Mouse (Mus musculus) kidney, postnatal 36 days (tissue): ENCODE data around the gene Gatad2b.

Experiments used
- DNase-seq, 2 experiments: peaks; one replicate each; pipeline ENCODE4 v3.0.0; 2021 to 2022; ENCODE audit warnings: mixed read lengths in 2 of 2

Gatad2b gene

GRCm38 (mm10) chr3:90384851-90385375 is 91.9 kb downstream of the Gatad2b start:
- DNase-seq: no peak

- no peak for DNase-seq
Observed at GRCm38 (mm10) chr3:90386817-90387216, 93.8 kb downstream of the Gatad2b start.

GRCm38 (mm10) chr3:90387483-90387882 is 94.5 kb downstream of the Gatad2b start:
- peak; percentile 40 to 46 for DNase-seq

GRCm38 (mm10) chr3:90388192-90388591 is 95.2 kb downstream of the Gatad2b start:
- DNase-seq: no peak

- DNase-seq: peak; percentile 39 to 73
Observed at GRCm38 (mm10) chr3:90388726-90389510, 95.9 kb downstream of the Gatad2b start.

GRCm38 (mm10) chr3:90389511-90390490 is 96.8 kb downstream of the Gatad2b start, which contains the start of gene Slc27a3:
Slc27a3 (minus strand) TSS chr3:90389938.
- peak; percentile 42 to 70 for DNase-seq

GRCm38 (mm10) chr3:90391004-90391403 is 98.0 kb downstream of the Gatad2b start:
- DNase-seq: no peak

GRCm38 (mm10) chr3:90391941-90392340 is 99.0 kb downstream of the Gatad2b start:
- no peak for DNase-seq

GRCm38 (mm10) chr3:90392661-90393060 is 99.7 kb downstream of the Gatad2b start:
- no peak for DNase-seq

GRCm38 (mm10) chr3:90395629-90396028 is 102.7 kb downstream of the Gatad2b start:
- DNase-seq: no peak

GRCm38 (mm10) chr3:90400993-90401392 is 108.0 kb downstream of the Gatad2b start:
- no peak for DNase-seq

- no peak for DNase-seq
Observed at GRCm38 (mm10) chr3:90404121-90404520, 111.1 kb downstream of the Gatad2b start.

GRCm38 (mm10) chr3:90404609-90405008 is 111.6 kb downstream of the Gatad2b start:
- no peak for DNase-seq

- DNase-seq: no peak
Observed at GRCm38 (mm10) chr3:90406414-90406813, 113.4 kb downstream of the Gatad2b start.

GRCm38 (mm10) chr3:90408721-90409120 is 115.7 kb downstream of the Gatad2b start:
- no peak for DNase-seq

- DNase-seq: peak; percentile 61 to 88
Observed at GRCm38 (mm10) chr3:90412312-90413010, 119.5 kb downstream of the Gatad2b start.

- no peak for DNase-seq
Observed at GRCm38 (mm10) chr3:90413011-90413396, 120.0 kb downstream of the Gatad2b start.
